Comparison of ENCODE assay signal across 10 mouse cellular contexts in the genomic region with DNA sequence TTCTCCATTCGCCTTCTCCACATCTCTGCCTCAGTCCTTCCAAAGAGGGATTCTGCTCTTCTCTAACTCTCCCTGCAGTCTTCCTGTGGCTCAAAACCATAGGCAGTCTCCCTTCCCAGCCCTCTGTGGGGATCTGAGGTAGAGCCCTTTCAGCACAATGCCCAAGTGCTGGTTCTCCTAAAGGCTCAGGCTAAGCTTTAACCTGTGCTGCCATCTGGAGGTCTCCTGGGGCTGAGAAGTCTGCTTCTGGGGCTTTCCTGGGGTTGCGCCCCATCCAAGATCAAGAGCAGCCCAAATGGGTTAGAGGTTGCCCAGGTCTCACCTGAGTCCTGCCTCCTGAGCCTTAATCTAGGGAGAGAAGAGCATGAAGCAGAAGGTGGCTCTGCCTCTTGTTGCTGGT. TPM values are rescaled to one million over a fixed set of nuclear protein-coding genes. Genes with fewer than 3 reads are reported as not detected.
DNase-seq lines count a peak whose midpoint lies in the region; ATAC-seq and TF ChIP-seq lines count a peak whose summit lies in the region.
"Had no signal": no experiment of that assay in that cellular context is flagged by ENCODE, and none has a peak within 500 bp of the region (broad histone marks: within the 10 kb centered on the region; RNA-seq: fewer than 3 reads in every experiment).

No protein-coding gene starts in this region.

- no peak for ATAC-seq in frontal cortex, adult (ENCODE audit: low TSS enrichment)
- no peak for ATAC-seq in liver, embryonic 14.5 days (ENCODE audit: insufficient read depth)

- 59% methylated on average over 2 of the region's 2 CpGs for WGBS in liver, embryonic 14.5 days (ENCODE audit: insufficient replicate concordance)

- H3K27ac ChIP-seq in liver, embryonic 14.5 days, result no peak overlapping the region
- H3K27ac ChIP-seq: heart, embryonic 15.5 days; liver, embryonic 15.5 days had no signal

- no peaks in the 10 kb centered on the region for H3K36me3 ChIP-seq in liver, embryonic 14.5 days (replicated peaks; ENCODE audit: control insufficient read depth, insufficient read depth, low read depth)
- H3K36me3 ChIP-seq: heart, embryonic 15.5 days; liver, embryonic 15.5 days had no signal

- peak; percentile 56 for TF ChIP-seq CTCF in liver, embryonic 14.5 days (IDR thresholded peaks at IDR 0.05; ENCODE audit: low read depth)

- no peaks in the 10 kb centered on the region for H3K27me3 ChIP-seq in liver, embryonic 14.5 days (ENCODE audit: control insufficient read depth, insufficient read depth, low read length)
- H3K27me3 ChIP-seq: liver, embryonic 15.5 days had no signal

- no peaks in the 10 kb centered on the region for H3K4me1 ChIP-seq in liver, embryonic 14.5 days (replicated peaks; ENCODE audit: control insufficient read depth in 2 of 2, insufficient read depth in 2 of 2, low read length in 1 of 2)
- H3K4me1 ChIP-seq: heart, embryonic 15.5 days; liver, embryonic 15.5 days had no signal

- TF ChIP-seq EP300 in liver, embryonic 14.5 days (IDR thresholded peaks at IDR 0.05; ENCODE audit: low read depth), result no peak

- no peak overlapping the region for H3K9ac ChIP-seq in liver, embryonic 14.5 days (replicated peaks)
- H3K9ac ChIP-seq: heart, embryonic 15.5 days; liver, embryonic 15.5 days had no signal

- H3K9me3 ChIP-seq in liver, embryonic 14.5 days (ENCODE audit: control insufficient read depth, low read length), result no peaks in the 10 kb centered on the region
- H3K9me3 ChIP-seq: heart, embryonic 15.5 days; liver, embryonic 15.5 days had no signal

- DNase-seq in frontal cortex, postnatal 36 days (ENCODE audit: low spot score in 2 of 2), result peak; percentile 13 to 33
- DNase-seq in retina, embryonic 14.5 days (ENCODE audit: low spot score), result peak; percentile 39
- DNase-seq in retina, postnatal 1 day, result no peak
- peak; percentile 66 for DNase-seq in brain, adult 2 months (ENCODE audit: low read depth, low spot score)
- no peak for DNase-seq in liver, embryonic 14.5 days (ENCODE audit: low read depth in 3 of 3, low spot score in 3 of 3)
- no peak for DNase-seq in thymus, postnatal 14 days
- DNase-seq in frontal cortex, postnatal 10 days (ENCODE audit: low spot score in 2 of 2), result no peak

- no peak overlapping the region for H3K4me3 ChIP-seq in liver, embryonic 14.5 days (ENCODE audit: insufficient read depth in 1 of 2, low read depth in 2 of 2, low read length in 2 of 2)
- H3K4me3 ChIP-seq: heart, embryonic 15.5 days; liver, embryonic 15.5 days had no signal

- no peak overlapping the region for H3K4me2 ChIP-seq in liver, embryonic 14.5 days (ENCODE audit: low read depth)
- H3K4me2 ChIP-seq: heart, embryonic 15.5 days; liver, embryonic 15.5 days had no signal

RNA-seq across cellular contexts. Expression of a gene that starts 32.4 kb away (rescaled TPM):
- polyA plus RNA-seq in liver, embryonic 14.5 days (2012; rRNA removed), result 5.0 and 6.1 TPM in 2 replicates
- polyA plus RNA-seq in liver, embryonic 14.5 days (2014; fragmentation: Nextera tagmentation; extraction: Ambion mirVana), result 6.1 and 6.7 TPM in 2 replicates

Comparison
In these comparisons a context has a peak if more than half of its experiments do, and no peak if none do; other contexts are left out.
1. DNase-seq: peak in frontal cortex, postnatal 36 days (2 of 2), retina, embryonic 14.5 days (single experiment) and brain, adult 2 months (single experiment); none in retina, postnatal 1 day (single experiment), liver, embryonic 14.5 days (0 of 3), thymus, postnatal 14 days (single experiment) and frontal cortex, postnatal 10 days (0 of 2).